Mouse (Mus musculus) myocyte (in vitro differentiated cells): ENCODE data around the gene Serpina1b.
"Not testable (repeated sequence)": the region's sequence is repeated elsewhere in the genome, so short reads cannot be mapped to it uniquely, and the experiment has no call there.

Source experiments
- CEBPB ChIP-seq: IDR thresholded peaks from 2 replicates; pipeline ENCODE4 v1.6.1; 2011; ENCODE audit warnings: mild to moderate bottlenecking, moderate library complexity; ENCODE audit not compliant: poor library complexity, insufficient read depth, severe bottlenecking
- E2F4 ChIP-seq: IDR thresholded peaks from one replicate; pipeline ENCODE4 v1.6.1; 2011; ENCODE audit warnings: mild to moderate bottlenecking, control low read depth, moderate library complexity; ENCODE audit not compliant: insufficient read depth
- POLR2A ChIP-seq: IDR thresholded peaks from one replicate; pipeline ENCODE4 v1.6.1; 2011; ENCODE audit warnings: low read depth, mild to moderate bottlenecking, control low read depth, moderate library complexity; ENCODE audit not compliant: insufficient read length
- POLR2AphosphoS2 ChIP-seq: IDR thresholded peaks from one replicate; pipeline ENCODE4 v1.6.1; 2011; ENCODE audit warnings: low read depth, control low read depth; ENCODE audit not compliant: insufficient read length
- REST ChIP-seq: IDR thresholded peaks from one replicate; pipeline ENCODE4 v1.6.1; 2011; ENCODE audit warnings: mild to moderate bottlenecking, control low read depth, moderate library complexity; ENCODE audit not compliant: insufficient read depth, insufficient read length
- TCF3 ChIP-seq: IDR thresholded peaks from one replicate; pipeline ENCODE4 v1.6.1; 2011; ENCODE audit warnings: low read depth, control low read depth; ENCODE audit not compliant: insufficient read length
- USF1 ChIP-seq: IDR thresholded peaks from one replicate; pipeline ENCODE4 v1.6.1; 2011; ENCODE audit warnings: low read depth, mild to moderate bottlenecking, control low read depth, moderate library complexity

GRCm38 (mm10) chr12:103760316-103760715 lies 69.9 kb downstream of the Serpina1b start:
- not testable (repeated sequence) for TF ChIP-seq POLR2A, REST, CEBPB, POLR2AphosphoS2, TCF3, USF1, E2F4
